Mouse (Mus musculus): ENCODE measurements around the gene Zdhhc5. TPM values are rescaled to one million over a fixed set of nuclear protein-coding genes. Genes with fewer than 3 reads are reported as not detected.

Zdhhc5 gene
- 234 and 236 TPM in 2 replicates for polyA plus RNA-seq (2012; rRNA removed)

GRCm38 (mm10) chr2:84714811-84715561 lies at the start of gene Zdhhc5:
Gene Zdhhc5, minus strand, starts transcription at chr2:84715180.
- peak within 1 kb of the TSS; percentile 99 for H3K27ac ChIP-seq (ENCODE audit: control insufficient read depth, insufficient read depth, low read depth, low read length)
- no peaks in the 10 kb centered on the region for H3K27me3 ChIP-seq (ENCODE audit: control insufficient read depth, insufficient read depth, low read length)
- TF ChIP-seq POLR2A (IDR thresholded peaks at IDR 0.05; ENCODE audit: control insufficient read depth, low read depth, low read length) (peak; percentile 83), CTCF (IDR thresholded peaks at IDR 0.05; ENCODE audit: control insufficient read depth, insufficient read depth, insufficient replicate concordance, low read depth, low read length) (no peak)
- peak within 1 kb of the TSS; percentile 86 for H3K4me3 ChIP-seq (ENCODE audit: control insufficient read depth, low read depth, low read length)
- H3K36me3 ChIP-seq (ENCODE audit: control insufficient read depth, insufficient read depth, low read length): peaks cover 3% of the 10 kb centered on the region
- peaks cover 2% of the 10 kb centered on the region; the same call in 1 of the 2 replicates for H3K4me1 ChIP-seq (ENCODE audit: control insufficient read depth, insufficient read depth, low read length)

- Histone ChIP-seq H3K36me3 (ENCODE audit: control insufficient read depth, insufficient read depth, low read length) (no peaks in the 10 kb centered on the region), H3K4me3 (ENCODE audit: control insufficient read depth, low read depth, low read length) (no peak overlapping the region), H3K27ac (ENCODE audit: control insufficient read depth, insufficient read depth, low read depth, low read length) (no peak overlapping the region), H3K4me1 (ENCODE audit: control insufficient read depth, insufficient read depth, low read length) (no peaks in the 10 kb centered on the region), H3K27me3 (ENCODE audit: control insufficient read depth, insufficient read depth, low read length) (no peaks in the 10 kb centered on the region)
- TF ChIP-seq CTCF (IDR thresholded peaks at IDR 0.05; ENCODE audit: control insufficient read depth, insufficient read depth, insufficient replicate concordance, low read depth, low read length): no peak
- no peak for TF ChIP-seq POLR2A (IDR thresholded peaks at IDR 0.05; ENCODE audit: control insufficient read depth, low read depth, low read length)
These were observed 47.8 kb upstream of the Zdhhc5 start for GRCm38 (mm10) chr2:84762818-84763217.

GRCm38 (mm10) chr2:84762295-84762694 lies 47.3 kb upstream of the Zdhhc5 start:
- Histone ChIP-seq H3K36me3 (ENCODE audit: control insufficient read depth, insufficient read depth, low read length) (no peaks in the 10 kb centered on the region), H3K27ac (ENCODE audit: control insufficient read depth, insufficient read depth, low read depth, low read length) (no peak overlapping the region), H3K4me3 (ENCODE audit: control insufficient read depth, low read depth, low read length) (no peak overlapping the region), H3K27me3 (ENCODE audit: control insufficient read depth, insufficient read depth, low read length) (no peaks in the 10 kb centered on the region), H3K4me1 (ENCODE audit: control insufficient read depth, insufficient read depth, low read length) (no peaks in the 10 kb centered on the region)
- no peak for TF ChIP-seq CTCF (IDR thresholded peaks at IDR 0.05; ENCODE audit: control insufficient read depth, insufficient read depth, insufficient replicate concordance, low read depth, low read length)
- TF ChIP-seq POLR2A (IDR thresholded peaks at IDR 0.05; ENCODE audit: control insufficient read depth, low read depth, low read length): no peak

GRCm38 (mm10) chr2:84761840-84762239 lies 46.9 kb upstream of the Zdhhc5 start:
- H3K36me3 ChIP-seq (ENCODE audit: control insufficient read depth, insufficient read depth, low read length): no peaks in the 10 kb centered on the region
- H3K27ac ChIP-seq (ENCODE audit: control insufficient read depth, insufficient read depth, low read depth, low read length): no peak overlapping the region
- no peaks in the 10 kb centered on the region for H3K4me1 ChIP-seq (ENCODE audit: control insufficient read depth, insufficient read depth, low read length)
- no peak overlapping the region for H3K4me3 ChIP-seq (ENCODE audit: control insufficient read depth, low read depth, low read length)
- TF ChIP-seq POLR2A (IDR thresholded peaks at IDR 0.05; ENCODE audit: control insufficient read depth, low read depth, low read length): no peak
- TF ChIP-seq CTCF (IDR thresholded peaks at IDR 0.05; ENCODE audit: control insufficient read depth, insufficient read depth, insufficient replicate concordance, low read depth, low read length): no peak
- H3K27me3 ChIP-seq (ENCODE audit: control insufficient read depth, insufficient read depth, low read length): no peaks in the 10 kb centered on the region

GRCm38 (mm10) chr2:84761309-84761708 lies 46.3 kb upstream of the Zdhhc5 start:
- no peak for TF ChIP-seq POLR2A (IDR thresholded peaks at IDR 0.05; ENCODE audit: control insufficient read depth, low read depth, low read length)
- TF ChIP-seq CTCF (IDR thresholded peaks at IDR 0.05; ENCODE audit: control insufficient read depth, insufficient read depth, insufficient replicate concordance, low read depth, low read length): no peak
- no peaks in the 10 kb centered on the region for H3K4me1 ChIP-seq (ENCODE audit: control insufficient read depth, insufficient read depth, low read length)
- H3K27ac ChIP-seq (ENCODE audit: control insufficient read depth, insufficient read depth, low read depth, low read length): no peak overlapping the region
- no peaks in the 10 kb centered on the region for H3K27me3 ChIP-seq (ENCODE audit: control insufficient read depth, insufficient read depth, low read length)
- no peaks in the 10 kb centered on the region for H3K36me3 ChIP-seq (ENCODE audit: control insufficient read depth, insufficient read depth, low read length)
- H3K4me3 ChIP-seq (ENCODE audit: control insufficient read depth, low read depth, low read length): no peak overlapping the region

GRCm38 (mm10) chr2:84760777-84761176 lies 45.8 kb upstream of the Zdhhc5 start:
- no peak overlapping the region for H3K27ac ChIP-seq (ENCODE audit: control insufficient read depth, insufficient read depth, low read depth, low read length)
- no peak for TF ChIP-seq POLR2A (IDR thresholded peaks at IDR 0.05; ENCODE audit: control insufficient read depth, low read depth, low read length)
- no peak for TF ChIP-seq CTCF (IDR thresholded peaks at IDR 0.05; ENCODE audit: control insufficient read depth, insufficient read depth, insufficient replicate concordance, low read depth, low read length)
- H3K4me3 ChIP-seq (ENCODE audit: control insufficient read depth, low read depth, low read length): no peak overlapping the region
- no peaks in the 10 kb centered on the region for H3K36me3 ChIP-seq (ENCODE audit: control insufficient read depth, insufficient read depth, low read length)
- H3K4me1 ChIP-seq (ENCODE audit: control insufficient read depth, insufficient read depth, low read length): no peaks in the 10 kb centered on the region
- no peaks in the 10 kb centered on the region for H3K27me3 ChIP-seq (ENCODE audit: control insufficient read depth, insufficient read depth, low read length)

- Histone ChIP-seq H3K36me3 (ENCODE audit: control insufficient read depth, insufficient read depth, low read length) (no peaks in the 10 kb centered on the region), H3K4me1 (ENCODE audit: control insufficient read depth, insufficient read depth, low read length) (no peaks in the 10 kb centered on the region), H3K27ac (ENCODE audit: control insufficient read depth, insufficient read depth, low read depth, low read length) (no peak overlapping the region), H3K27me3 (ENCODE audit: control insufficient read depth, insufficient read depth, low read length) (no peaks in the 10 kb centered on the region), H3K4me3 (ENCODE audit: control insufficient read depth, low read depth, low read length) (no peak overlapping the region)
- TF ChIP-seq POLR2A (IDR thresholded peaks at IDR 0.05; ENCODE audit: control insufficient read depth, low read depth, low read length) (no peak), CTCF (IDR thresholded peaks at IDR 0.05; ENCODE audit: control insufficient read depth, insufficient read depth, insufficient replicate concordance, low read depth, low read length) (no peak)
These were observed 43.7 kb upstream of the Zdhhc5 start for GRCm38 (mm10) chr2:84758542-84759127.

All from testis, adult 2 months (tissue).